Mouse (Mus musculus) hindbrain, embryonic 11.5 days (tissue): Measurements from ENCODE around the gene Dcaf10. TPM values are rescaled to one million over a fixed set of nuclear protein-coding genes. Genes with fewer than 3 reads are reported as not detected.

ENCODE experiments used
- ATAC-seq: fragments of 200-750 bp; cut with Nextera tagmentation; 2 replicates; pipeline ENCODE4 v1.8.0; 2017; ENCODE audit warnings: mild to moderate bottlenecking, moderate TSS enrichment, moderate library complexity; ENCODE audit not compliant: low FRiP score
- DNase-seq: peaks from one replicate; pipeline ENCODE4 v3.0.0-alpha.2; 2015; ENCODE audit warnings: low spot score
- H3K27ac ChIP-seq: fragments of 300-500 bp; sonication (generic); 2 replicates; pipeline ENCODE4 v1.5.1; 2014; ENCODE audit warnings: mild to moderate bottlenecking, low read depth, low read length
- H3K27me3 ChIP-seq: fragments of 300-500 bp; sonication (generic); 2 replicates; pipeline ENCODE4 v1.6.1; 2014; ENCODE audit warnings: mild to moderate bottlenecking, low read length, moderate library complexity, mixed read lengths; ENCODE audit not compliant: control insufficient read depth, insufficient read depth
- H3K36me3 ChIP-seq: fragments of 300-500 bp; sonication (generic); 2 replicates; pipeline ENCODE4 v1.6.1; 2014; ENCODE audit warnings: mild to moderate bottlenecking, low read length, moderate library complexity, mixed read lengths; ENCODE audit not compliant: control insufficient read depth, insufficient read depth
- H3K4me1 ChIP-seq: fragments of 300-500 bp; sonication (generic); replicated peaks from 2 replicates; pipeline ENCODE4 v1.6.1; 2014; ENCODE audit warnings: low read length, mixed read lengths; ENCODE audit not compliant: control insufficient read depth, insufficient read depth
- H3K4me2 ChIP-seq: fragments of 300-500 bp; sonication (generic); replicated peaks from 2 replicates; pipeline ENCODE4 v1.6.1; 2014; ENCODE audit warnings: mild to moderate bottlenecking, low read depth, low read length
- H3K4me3 ChIP-seq: fragments of 300-500 bp; sonication (generic); 2 replicates; pipeline ENCODE4 v1.5.1; 2014; ENCODE audit warnings: low read depth, low read length
- H3K9ac ChIP-seq: fragments of 300-500 bp; sonication (generic); 2 replicates; pipeline ENCODE4 v1.6.1; 2014; ENCODE audit warnings: low read depth, low read length
- H3K9me3 ChIP-seq: fragments of 300-500 bp; sonication (generic); 2 replicates; pipeline ENCODE4 v1.6.1; 2016; ENCODE audit warnings: low read length; ENCODE audit not compliant: control insufficient read depth
- WGBS: fragments of 180-500 bp; shearing (Covaris S2); extraction: QIAGEN DNeasy Blood & Tissue Kit; methylation state at CpG from one replicate; pipeline ENCODE4 v1.1.7; 2014; 5-methylcytosine and 5-hydroxymethylcytosine counted together
- polyA plus RNA-seq: library from polyadenylated mRNA; unstranded; fragments of >200 nt; fragmentation: Nextera tagmentation; extraction: Ambion mirVana; gene quantifications from 2 replicates; pipeline ENCODE4 v1.2.1, GENCODE M21; 2014

Dcaf10 gene
- polyA plus RNA-seq, 1 experiment from 2014 or later, result 12.4 TPM

DNA sequence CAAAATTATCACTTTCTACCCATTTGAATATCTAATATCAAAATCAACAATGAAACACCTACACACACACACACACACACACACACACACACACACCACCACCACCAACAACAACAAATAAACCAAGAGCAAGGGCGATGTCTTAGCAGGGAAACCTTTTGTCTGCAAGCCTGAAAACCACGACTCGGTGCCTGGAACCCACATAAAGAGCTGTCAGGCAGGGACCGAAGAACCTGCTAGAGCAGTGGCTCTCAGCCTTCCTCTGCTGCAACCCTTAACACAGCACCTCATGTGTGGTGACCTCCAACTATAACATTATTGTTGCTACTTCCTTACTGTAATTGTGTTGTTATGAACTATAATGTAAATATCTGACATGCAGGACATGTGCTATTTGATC, 60.4 kb downstream of the Dcaf10 start:
- Histone ChIP-seq H3K4me1 (no peaks in the 10 kb centered on the region), H3K4me3 (no peak overlapping the region), H3K27me3 (no peaks in the 10 kb centered on the region), H3K9ac (no peak overlapping the region), H3K36me3 (peaks cover 12% of the 10 kb centered on the region; the same call in 1 of the 2 replicates), H3K27ac (no peak overlapping the region), H3K9me3 (no peaks in the 10 kb centered on the region), H3K4me2 (no peak overlapping the region)
- ATAC-seq, result no peak
- WGBS, result 94% methylated on average over 4 of the region's 4 CpGs
- DNase-seq, result no peak

GRCm38 (mm10) chr4:45402878-45403498, 61.1 kb downstream of the Dcaf10 start:
- H3K9me3 ChIP-seq, result no peaks in the 10 kb centered on the region
- no peak overlapping the region for H3K27ac ChIP-seq
- ATAC-seq, result no peak
- H3K4me1 ChIP-seq, result no peaks in the 10 kb centered on the region
- H3K27me3 ChIP-seq, result no peaks in the 10 kb centered on the region
- no peak overlapping the region for H3K4me3 ChIP-seq
- WGBS, result 90% methylated on average over 7 of the region's 7 CpGs
- no peak overlapping the region for H3K9ac ChIP-seq
- DNase-seq, result no peak
- H3K4me2 ChIP-seq, result no peak overlapping the region
- peaks cover 12% of the 10 kb centered on the region; the same call in 1 of the 2 replicates for H3K36me3 ChIP-seq

DNA sequence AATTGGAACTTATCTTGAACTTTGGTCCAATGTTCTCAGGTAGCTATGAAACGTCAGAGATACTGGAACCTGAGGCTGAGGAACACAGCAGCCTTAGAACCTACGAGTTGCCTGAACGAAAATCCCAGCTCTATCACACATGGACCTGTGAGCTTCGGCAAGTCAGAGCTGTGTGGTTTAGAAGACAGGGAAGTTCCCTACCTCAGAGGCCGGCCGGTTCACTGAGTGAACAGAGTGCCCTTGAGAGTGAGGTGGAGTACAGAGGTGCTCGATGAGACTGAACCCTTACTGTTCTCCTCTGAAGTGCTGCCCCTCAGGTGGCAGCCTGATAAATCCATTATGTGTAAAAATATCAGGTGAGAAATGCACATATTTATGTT, 61.6 kb downstream of the Dcaf10 start:
- 89% methylated on average over 7 of the region's 7 CpGs for WGBS
- ATAC-seq, result no peak
- no peak overlapping the region for H3K9ac ChIP-seq

DNA sequence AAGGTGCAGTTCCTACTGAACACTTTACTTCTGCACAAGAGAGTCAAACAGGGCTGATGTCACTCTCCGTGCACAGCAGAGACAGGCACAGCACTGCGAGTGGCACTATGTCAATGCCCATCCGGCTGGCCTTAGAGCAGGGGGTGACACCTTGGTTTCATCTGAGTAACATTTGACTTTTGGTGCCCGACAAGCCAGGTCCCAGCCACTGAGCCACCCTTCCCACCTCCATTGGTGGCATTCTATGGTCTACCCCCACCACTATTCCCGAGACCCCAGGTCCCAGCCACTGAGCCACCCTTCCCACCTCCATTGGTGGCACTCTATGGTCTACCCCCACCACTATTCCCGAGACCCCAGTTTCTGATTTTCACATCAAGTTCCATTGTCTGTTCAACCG, 62.2 kb downstream of the Dcaf10 start:
- no peak overlapping the region for H3K27ac ChIP-seq
- 93% methylated on average over 7 of the region's 7 CpGs for WGBS
- no peak overlapping the region for H3K9ac ChIP-seq
- ATAC-seq (no peak), DNase-seq (no peak)
- no peaks in the 10 kb centered on the region for H3K9me3 ChIP-seq
- peaks cover 10% of the 10 kb centered on the region; the same call in 1 of the 2 replicates for H3K36me3 ChIP-seq
- no peaks in the 10 kb centered on the region for H3K4me1 ChIP-seq
- H3K4me2 ChIP-seq, result no peak overlapping the region
- H3K27me3 ChIP-seq, result no peaks in the 10 kb centered on the region
- H3K4me3 ChIP-seq, result no peak overlapping the region

More for the DNA sequence above, 61.6 kb downstream of the Dcaf10 start:
- no peak overlapping the region for H3K4me3 ChIP-seq
- no peak for DNase-seq
- peaks cover 12% of the 10 kb centered on the region; the same call in 1 of the 2 replicates for H3K36me3 ChIP-seq
- no peaks in the 10 kb centered on the region for H3K9me3 ChIP-seq
- H3K27ac ChIP-seq, result no peak overlapping the region
- no peak overlapping the region for H3K4me2 ChIP-seq
- H3K27me3 ChIP-seq, result no peaks in the 10 kb centered on the region
- H3K4me1 ChIP-seq, result no peaks in the 10 kb centered on the region

GRCm38 (mm10) chr4:45405315-45405714, 63.4 kb downstream of the Dcaf10 start:
- Histone ChIP-seq H3K4me1 (no peaks in the 10 kb centered on the region), H3K36me3 (peaks cover 10% of the 10 kb centered on the region; the same call in 1 of the 2 replicates), H3K27ac (no peak overlapping the region), H3K9me3 (no peaks in the 10 kb centered on the region), H3K9ac (no peak overlapping the region), H3K27me3 (no peaks in the 10 kb centered on the region), H3K4me3 (no peak overlapping the region), H3K4me2 (no peak overlapping the region)
- ATAC-seq (no peak), DNase-seq (no peak)
- 62% methylated on average over 7 of the region's 7 CpGs for WGBS

GRCm38 (mm10) chr4:45406397-45406796, 64.5 kb downstream of the Dcaf10 start:
- Histone ChIP-seq H3K27ac (no peak overlapping the region), H3K9ac (peak overlapping the region; percentile 42; the same call in 1 of the 2 replicates), H3K4me2 (peak overlapping the region; percentile 23; the same call in 1 of the 2 replicates), H3K4me3 (no peak overlapping the region), H3K36me3 (peaks cover 10% of the 10 kb centered on the region; the same call in 1 of the 2 replicates), H3K27me3 (no peaks in the 10 kb centered on the region), H3K4me1 (no peaks in the 10 kb centered on the region), H3K9me3 (no peaks in the 10 kb centered on the region)
- 73% methylated on average over 7 of the region's 7 CpGs for WGBS
- ATAC-seq (no peak), DNase-seq (no peak)

DNA sequence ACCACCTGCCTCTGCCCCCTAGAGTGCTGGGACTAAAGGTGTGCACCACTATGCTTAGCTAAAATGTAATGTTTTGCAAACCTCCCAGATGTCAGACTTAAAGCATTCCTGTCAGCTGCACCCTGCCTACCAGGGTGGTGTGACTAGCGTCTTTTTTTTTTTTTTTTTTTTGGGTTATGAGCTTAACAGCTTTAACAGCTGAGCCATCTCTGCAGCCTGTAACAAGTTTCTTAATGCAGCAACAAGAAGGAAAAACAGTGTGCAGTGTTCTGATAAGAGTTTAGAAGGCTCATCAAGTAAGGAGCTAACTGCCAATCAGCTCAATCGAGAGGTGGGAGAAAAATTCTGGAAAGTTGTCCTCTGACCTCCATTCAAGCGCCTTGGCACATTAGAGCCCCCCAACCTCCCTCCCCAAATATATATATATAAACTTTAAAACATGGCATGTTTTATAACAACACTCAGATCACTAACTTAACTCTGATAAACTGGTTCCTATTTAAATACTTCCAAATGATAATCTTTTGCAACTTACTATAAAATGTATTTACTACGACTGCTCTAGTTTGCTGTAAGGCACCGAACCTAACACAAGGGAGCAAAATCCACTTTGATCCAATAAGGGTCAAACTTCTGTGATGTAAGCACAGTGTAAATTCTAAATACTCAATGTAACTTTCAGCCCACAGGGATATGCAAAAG, 65.3 kb downstream of the Dcaf10 start:
- Histone ChIP-seq H3K4me3 (peak overlapping the region; percentile 88), H3K4me1 (no peaks in the 10 kb centered on the region), H3K9ac (peak overlapping the region; percentile 93), H3K9me3 (no peaks in the 10 kb centered on the region), H3K27me3 (no peaks in the 10 kb centered on the region), H3K36me3 (peaks cover 8% of the 10 kb centered on the region; the same call in 1 of the 2 replicates), H3K27ac (no peak overlapping the region), H3K4me2 (peak overlapping the region; percentile 78)
- no peak for ATAC-seq
- 77% methylated on average over 5 of the region's 5 CpGs for WGBS
- no peak for DNase-seq

- peaks cover 5% of the 10 kb centered on the region; the same call in 1 of the 2 replicates for H3K36me3 ChIP-seq
- H3K9me3 ChIP-seq, result no peaks in the 10 kb centered on the region
- H3K9ac ChIP-seq, result peak overlapping the region; percentile 93
- H3K4me3 ChIP-seq, result peak overlapping the region; percentile 88
- DNase-seq, result peak; percentile 58
- H3K4me2 ChIP-seq, result peak overlapping the region; percentile 78
- H3K27ac ChIP-seq, result peak overlapping the region; percentile 93
- H3K4me1 ChIP-seq, result no peaks in the 10 kb centered on the region
- 2% methylated on average over 19 of the region's 19 CpGs for WGBS
- ATAC-seq, result no peak; the same call in 1 of the 2 replicates
- no peaks in the 10 kb centered on the region for H3K27me3 ChIP-seq
Observed at GRCm38 (mm10) chr4:45407703-45408334, 65.9 kb downstream of the Dcaf10 start.
